Mouse (Mus musculus): Measurements from ENCODE around the gene Noa1. TPM values are rescaled to one million over a fixed set of nuclear protein-coding genes. Genes with fewer than 3 reads are reported as not detected.

The Noa1 gene
- 36.9 and 38.9 TPM in 2 replicates for polyA plus RNA-seq (2016; fragmentation: Nextera tagmentation; extraction: Ambion mirVana)

- Histone ChIP-seq H3K4me3 (peak within 1 kb of the TSS; percentile 97), H3K27me3 (ENCODE audit: poor library complexity, severe bottlenecking) (no peaks in the 10 kb centered on the region), H3K36me3 (replicated peaks) (peaks cover 58% of the 10 kb centered on the region), H3K9me3 (no peaks in the 10 kb centered on the region), H3K4me1 (peaks cover 34% of the 10 kb centered on the region), H3K27ac (peak within 1 kb of the TSS; percentile 94)
- under 1% methylated on average over 85 of the region's 85 CpGs for WGBS
- DNase-seq (ENCODE audit: extremely low spot score, low spot score): peak; percentile 98
These were observed at the start of gene Noa1, which contains the start of gene Polr2b for GRCm38 (mm10) chr5:77309924-77310772. Gene Noa1 (minus strand): TSS chr5:77310084. Gene Polr2b (plus strand): TSS chr5:77310147.

GRCm38 (mm10) chr5:77358347-77358746, 48.5 kb upstream of the Noa1 start:
- Histone ChIP-seq H3K27me3 (ENCODE audit: poor library complexity, severe bottlenecking) (peaks cover 34% of the 10 kb centered on the region), H3K27ac (peak overlapping the region; percentile 76), H3K4me1 (peaks cover 38% of the 10 kb centered on the region), H3K4me3 (peak overlapping the region; percentile 53), H3K36me3 (replicated peaks) (no peaks in the 10 kb centered on the region), H3K9me3 (no peaks in the 10 kb centered on the region)
- DNase-seq (ENCODE audit: extremely low spot score, low spot score): peak; percentile 56
- WGBS: 2% methylated on average over 10 of the region's 10 CpGs

- peaks cover 34% of the 10 kb centered on the region for H3K27me3 ChIP-seq (ENCODE audit: poor library complexity, severe bottlenecking)
- peaks cover 38% of the 10 kb centered on the region for H3K4me1 ChIP-seq
- peak overlapping the region; percentile 53 for H3K4me3 ChIP-seq
- peak overlapping the region; percentile 76 for H3K27ac ChIP-seq
- H3K9me3 ChIP-seq: no peaks in the 10 kb centered on the region
- no peaks in the 10 kb centered on the region for H3K36me3 ChIP-seq (replicated peaks)
- 14% methylated on average over 22 of the region's 22 CpGs for WGBS
- peak; percentile 57 for DNase-seq (ENCODE audit: extremely low spot score, low spot score)
These were observed 47.7 kb upstream of the Noa1 start for GRCm38 (mm10) chr5:77357405-77358149.

GRCm38 (mm10) chr5:77355307-77356265, 45.7 kb upstream of the Noa1 start:
- peaks cover 7% of the 10 kb centered on the region for H3K36me3 ChIP-seq (replicated peaks)
- DNase-seq (ENCODE audit: extremely low spot score, low spot score): no peak
- H3K9me3 ChIP-seq: no peaks in the 10 kb centered on the region
- H3K27ac ChIP-seq: no peak overlapping the region
- H3K27me3 ChIP-seq (ENCODE audit: poor library complexity, severe bottlenecking): peaks cover 34% of the 10 kb centered on the region
- peaks cover 38% of the 10 kb centered on the region for H3K4me1 ChIP-seq
- H3K4me3 ChIP-seq: no peak overlapping the region
- 76% methylated on average over 19 of the region's 19 CpGs for WGBS

- DNase-seq (ENCODE audit: extremely low spot score, low spot score): peak; percentile 85
- 12% methylated on average over 16 of the region's 16 CpGs for WGBS
- Histone ChIP-seq H3K4me3 (peak overlapping the region; percentile 29), H3K27me3 (ENCODE audit: poor library complexity, severe bottlenecking) (peaks cover 34% of the 10 kb centered on the region), H3K4me1 (peaks cover 38% of the 10 kb centered on the region), H3K36me3 (replicated peaks) (peaks cover 19% of the 10 kb centered on the region), H3K27ac (no peak overlapping the region), H3K9me3 (no peaks in the 10 kb centered on the region)
These were observed 44.5 kb upstream of the Noa1 start for GRCm38 (mm10) chr5:77354361-77354787.

- no peak overlapping the region for H3K4me3 ChIP-seq
- peaks cover 21% of the 10 kb centered on the region for H3K4me1 ChIP-seq
- no peak overlapping the region for H3K27ac ChIP-seq
- WGBS: 84% methylated on average over 9 of the region's 9 CpGs
- peaks cover 46% of the 10 kb centered on the region for H3K36me3 ChIP-seq (replicated peaks)
- DNase-seq (ENCODE audit: extremely low spot score, low spot score): no peak
- H3K27me3 ChIP-seq (ENCODE audit: poor library complexity, severe bottlenecking): peaks cover 19% of the 10 kb centered on the region
- H3K9me3 ChIP-seq: no peaks in the 10 kb centered on the region
These were observed 41.8 kb upstream of the Noa1 start for GRCm38 (mm10) chr5:77351691-77352090.

- peaks cover 13% of the 10 kb centered on the region for H3K4me1 ChIP-seq
- H3K36me3 ChIP-seq (replicated peaks): peaks cover 62% of the 10 kb centered on the region
- no peak for DNase-seq (ENCODE audit: extremely low spot score, low spot score)
- H3K4me3 ChIP-seq: no peak overlapping the region
- no peak overlapping the region for H3K27ac ChIP-seq
- WGBS: 93% methylated on average over 15 of the region's 15 CpGs
- H3K9me3 ChIP-seq: no peaks in the 10 kb centered on the region
- H3K27me3 ChIP-seq (ENCODE audit: poor library complexity, severe bottlenecking): peaks cover 4% of the 10 kb centered on the region
These were observed 40.2 kb upstream of the Noa1 start for GRCm38 (mm10) chr5:77349971-77350658.

GRCm38 (mm10) chr5:77348901-77349300, 39.0 kb upstream of the Noa1 start:
- WGBS: 95% methylated on average over 8 of the region's 8 CpGs
- DNase-seq (ENCODE audit: extremely low spot score, low spot score): no peak
- no peaks in the 10 kb centered on the region for H3K27me3 ChIP-seq (ENCODE audit: poor library complexity, severe bottlenecking)
- no peak overlapping the region for H3K27ac ChIP-seq
- H3K4me3 ChIP-seq: no peak overlapping the region
- H3K9me3 ChIP-seq: no peaks in the 10 kb centered on the region
- H3K4me1 ChIP-seq: peaks cover 2% of the 10 kb centered on the region; the same call in 1 of the 2 replicates
- peaks cover 74% of the 10 kb centered on the region for H3K36me3 ChIP-seq (replicated peaks)

GRCm38 (mm10) chr5:77340033-77340432, 30.1 kb upstream of the Noa1 start:
- no peaks in the 10 kb centered on the region for H3K4me1 ChIP-seq
- no peak overlapping the region for H3K27ac ChIP-seq
- 89% methylated on average over 4 of the region's 4 CpGs for WGBS
- H3K9me3 ChIP-seq: no peaks in the 10 kb centered on the region
- H3K4me3 ChIP-seq: no peak overlapping the region
- H3K27me3 ChIP-seq (ENCODE audit: poor library complexity, severe bottlenecking): no peaks in the 10 kb centered on the region
- no peak for DNase-seq (ENCODE audit: extremely low spot score, low spot score)
- peaks cover 100% of the 10 kb centered on the region for H3K36me3 ChIP-seq (replicated peaks)

- whole genome bisulfite sequencing: 84% methylated on average over 5 of the region's 5 CpGs
- H3K4me3 ChIP-seq: no peak overlapping the region
- DNase-seq (ENCODE audit: extremely low spot score, low spot score): no peak
- H3K4me1 ChIP-seq: no peaks in the 10 kb centered on the region
- no peak overlapping the region for H3K27ac ChIP-seq
- peaks cover 99% of the 10 kb centered on the region for H3K36me3 ChIP-seq (replicated peaks)
- H3K27me3 ChIP-seq (ENCODE audit: poor library complexity, severe bottlenecking): no peaks in the 10 kb centered on the region
- H3K9me3 ChIP-seq: no peaks in the 10 kb centered on the region
These were observed 20.3 kb upstream of the Noa1 start for GRCm38 (mm10) chr5:77330154-77330553.

GRCm38 (mm10) chr5:77324936-77325335, 15.1 kb upstream of the Noa1 start:
- Histone ChIP-seq H3K27ac (no peak overlapping the region), H3K4me1 (no peaks in the 10 kb centered on the region), H3K9me3 (no peaks in the 10 kb centered on the region), H3K4me3 (no peak overlapping the region), H3K27me3 (ENCODE audit: poor library complexity, severe bottlenecking) (no peaks in the 10 kb centered on the region), H3K36me3 (replicated peaks) (peaks cover 99% of the 10 kb centered on the region)
- no peak for DNase-seq (ENCODE audit: extremely low spot score, low spot score)
- 89% methylated on average over 1 of the region's 1 CpGs for whole genome bisulfite sequencing
